Comparison of ENCODE assay signal across 10 mouse cellular contexts in the genomic region with DNA sequence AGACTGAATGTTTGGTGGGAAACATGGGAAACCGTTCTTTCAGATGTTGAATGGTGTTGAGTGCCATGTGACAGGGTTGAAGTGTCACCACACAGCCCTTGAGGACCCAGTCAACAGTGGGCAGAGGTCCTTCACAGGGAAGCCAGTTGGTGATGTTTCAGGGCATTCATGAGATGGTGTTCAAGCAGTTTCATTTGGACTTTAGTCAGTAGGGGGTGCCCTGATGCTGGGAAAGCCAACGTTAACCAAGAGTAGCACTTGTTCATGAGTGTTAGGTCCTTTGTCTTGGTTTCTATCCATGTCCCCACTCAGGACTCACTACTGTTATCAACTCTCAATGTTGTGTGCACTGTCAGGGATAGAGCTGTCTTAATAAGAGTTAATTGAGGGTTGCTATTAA. TPM values are rescaled to one million over a fixed set of nuclear protein-coding genes. Genes with fewer than 3 reads are reported as not detected.
DNase-seq lines count a peak whose midpoint lies in the region; ATAC-seq and TF ChIP-seq lines count a peak whose summit lies in the region.
"Had no signal": no experiment of that assay in that cellular context is flagged by ENCODE, and none has a peak within 500 bp of the region (broad histone marks: within the 10 kb centered on the region; RNA-seq: fewer than 3 reads in every experiment).

No protein-coding gene starts in this region.

- no peak for TF ChIP-seq EP300 in liver, embryonic 14.5 days (IDR thresholded peaks at IDR 0.05; ENCODE audit: low read depth)

- no peaks in the 10 kb centered on the region for H3K4me1 ChIP-seq in liver, embryonic 14.5 days (replicated peaks; ENCODE audit: control insufficient read depth in 2 of 2, insufficient read depth in 2 of 2, low read length in 1 of 2)
- H3K4me1 ChIP-seq in midbrain, postnatal 0 days (ENCODE audit: insufficient read depth, low read length) = no peaks in the 10 kb centered on the region
- H3K4me1 ChIP-seq: forebrain, embryonic 15.5 days had no signal

- no peaks in the 10 kb centered on the region for H3K27me3 ChIP-seq in liver, embryonic 14.5 days (ENCODE audit: control insufficient read depth, insufficient read depth, low read length)
- H3K27me3 ChIP-seq in midbrain, postnatal 0 days (ENCODE audit: insufficient read depth, low read length) = no peaks in the 10 kb centered on the region
- H3K27me3 ChIP-seq: forebrain, embryonic 15.5 days had no signal

- H3K4me3 ChIP-seq in liver, embryonic 14.5 days (ENCODE audit: insufficient read depth in 1 of 2, low read depth in 2 of 2, low read length in 2 of 2) = no peak overlapping the region
- H3K4me3 ChIP-seq in midbrain, postnatal 0 days (ENCODE audit: low read depth, low read length) = no peak overlapping the region
- H3K4me3 ChIP-seq: forebrain, embryonic 15.5 days had no signal

- no peak overlapping the region for H3K27ac ChIP-seq in liver, embryonic 14.5 days
- H3K27ac ChIP-seq in midbrain, postnatal 0 days (ENCODE audit: low read depth, low read length) = no peak overlapping the region
- H3K27ac ChIP-seq: forebrain, embryonic 15.5 days had no signal

- no peaks in the 10 kb centered on the region for H3K36me3 ChIP-seq in liver, embryonic 14.5 days (replicated peaks; ENCODE audit: control insufficient read depth, insufficient read depth, low read depth)
- H3K36me3 ChIP-seq in midbrain, postnatal 0 days (ENCODE audit: insufficient read depth, low read length) = no peaks in the 10 kb centered on the region
- H3K36me3 ChIP-seq: forebrain, embryonic 15.5 days had no signal

- no peaks in the 10 kb centered on the region for H3K9me3 ChIP-seq in liver, embryonic 14.5 days (ENCODE audit: control insufficient read depth, low read length)
- H3K9me3 ChIP-seq in midbrain, postnatal 0 days (ENCODE audit: low read length) = no peaks in the 10 kb centered on the region

- TF ChIP-seq CTCF in liver, embryonic 14.5 days (IDR thresholded peaks at IDR 0.05; ENCODE audit: low read depth) = peak; percentile 49
- no peak for TF ChIP-seq CTCF in midbrain, postnatal 0 days (IDR thresholded peaks at IDR 0.05)

- no peak for DNase-seq in frontal cortex, postnatal 14 days (ENCODE audit: low spot score in 2 of 2)
- no peak for DNase-seq in liver, embryonic 14.5 days (ENCODE audit: low read depth in 3 of 3, low spot score in 3 of 3)
- no peak for DNase-seq in liver
- peak; percentile 32 to 57 for DNase-seq in lung, adult 18-20 months
- peak; percentile 56 for DNase-seq in thymus, postnatal 14 days
- DNase-seq in midbrain, postnatal 0 days (ENCODE audit: low spot score) = no peak
- DNase-seq in cerebellum, postnatal 4 days (ENCODE audit: low spot score in 2 of 2) = no peak
- DNase-seq: right cerebral cortex, postnatal 25 days had no signal

- WGBS in liver, embryonic 14.5 days (ENCODE audit: insufficient replicate concordance) = 41% methylated on average over 2 of the region's 2 CpGs
- WGBS in midbrain, postnatal 0 days = 72% methylated on average over 2 of the region's 2 CpGs

- H3K4me2 ChIP-seq in liver, embryonic 14.5 days (ENCODE audit: low read depth) = no peak overlapping the region
- H3K4me2 ChIP-seq in midbrain, postnatal 0 days (ENCODE audit: low read depth, low read length, poor library complexity, severe bottlenecking) = no peak overlapping the region
- H3K4me2 ChIP-seq: forebrain, embryonic 15.5 days had no signal

- peak; percentile 85 for ATAC-seq in frontal cortex, adult (ENCODE audit: low TSS enrichment)
- ATAC-seq in liver, embryonic 14.5 days (ENCODE audit: insufficient read depth) = no peak
- ATAC-seq in midbrain, postnatal 0 days (ENCODE audit: low FRiP score) = no peak
- ATAC-seq: forebrain, embryonic 15.5 days had no signal

- no peak overlapping the region for H3K9ac ChIP-seq in liver, embryonic 14.5 days (replicated peaks)
- no peak overlapping the region for H3K9ac ChIP-seq in midbrain, postnatal 0 days (replicated peaks; ENCODE audit: low read length, poor library complexity, severe bottlenecking)
- H3K9ac ChIP-seq: forebrain, embryonic 15.5 days had no signal

RNA-seq across cellular contexts. Expression of a gene that starts 20.0 kb away (rescaled TPM):
- polyA plus RNA-seq in liver, embryonic 14.5 days (2012; rRNA removed) = 43.3 and 60.7 TPM in 2 replicates
- polyA plus RNA-seq in liver, embryonic 14.5 days (2014; fragmentation: Nextera tagmentation; extraction: Ambion mirVana) = 90.8 and 96.6 TPM in 2 replicates
- 61.0 and 63.4 TPM in 2 replicates for total RNA-seq in midbrain, postnatal 0 days (2014; rRNA removed)
- 93.5 and 96.6 TPM in 2 replicates for polyA plus RNA-seq in midbrain, postnatal 0 days (2015; fragmentation: Nextera tagmentation; extraction: Ambion mirVana)

RNA-seq across cellular contexts. Expression of a gene that starts 29.0 kb away (rescaled TPM):
- 145 and 238 TPM in 2 replicates for polyA plus RNA-seq in liver, embryonic 14.5 days (2012; rRNA removed)
- 467 and 483 TPM in 2 replicates for polyA plus RNA-seq in liver, embryonic 14.5 days (2014; fragmentation: Nextera tagmentation; extraction: Ambion mirVana)
- 553 TPM in 2 replicates for total RNA-seq in midbrain, postnatal 0 days (2014; rRNA removed)
- 832 and 847 TPM in 2 replicates for polyA plus RNA-seq in midbrain, postnatal 0 days (2015; fragmentation: Nextera tagmentation; extraction: Ambion mirVana)

RNA-seq across cellular contexts. Expression of a gene that starts 42.4 kb away (rescaled TPM):
- 24.3 and 25.5 TPM in 2 replicates for polyA plus RNA-seq in liver, embryonic 14.5 days (2012; rRNA removed)
- polyA plus RNA-seq in liver, embryonic 14.5 days (2014; fragmentation: Nextera tagmentation; extraction: Ambion mirVana) = 24.9 and 32.2 TPM in 2 replicates
- total RNA-seq in midbrain, postnatal 0 days (2014; rRNA removed) = 0.11 and 0.33 TPM in 2 replicates
- polyA plus RNA-seq in midbrain, postnatal 0 days (2015; fragmentation: Nextera tagmentation; extraction: Ambion mirVana) = 0.16 and 0.25 TPM in 2 replicates

RNA-seq across cellular contexts. Expression of a gene that starts 54.0 kb away (rescaled TPM):
- polyA plus RNA-seq in liver, embryonic 14.5 days (2012; rRNA removed) = 61.0 and 71.0 TPM in 2 replicates
- polyA plus RNA-seq in liver, embryonic 14.5 days (2014; fragmentation: Nextera tagmentation; extraction: Ambion mirVana) = 96.9 and 98.5 TPM in 2 replicates
- 45.4 and 48.4 TPM in 2 replicates for total RNA-seq in midbrain, postnatal 0 days (2014; rRNA removed)
- polyA plus RNA-seq in midbrain, postnatal 0 days (2015; fragmentation: Nextera tagmentation; extraction: Ambion mirVana) = 47.8 and 54.0 TPM in 2 replicates

Comparison
In these comparisons a context has a peak if more than half of its experiments do, and no peak if none do; other contexts are left out.
1. DNase-seq: peak in lung, adult 18-20 months (2 of 2) and thymus, postnatal 14 days (single experiment); none in frontal cortex, postnatal 14 days (0 of 2), liver, embryonic 14.5 days (0 of 3), liver (single experiment), midbrain, postnatal 0 days (single experiment) and cerebellum, postnatal 4 days (0 of 2).
2. RNA of a gene that starts 42.4 kb away (polyA plus RNA-seq): 24.3 to 32.2 TPM in liver, embryonic 14.5 days; 0.16 to 0.25 TPM in midbrain, postnatal 0 days; every median in the first group is over 10 times any median in the second.